Mouse (Mus musculus): ENCODE measurements around the gene Fam189a1.

The Fam189a1 gene

DNA sequence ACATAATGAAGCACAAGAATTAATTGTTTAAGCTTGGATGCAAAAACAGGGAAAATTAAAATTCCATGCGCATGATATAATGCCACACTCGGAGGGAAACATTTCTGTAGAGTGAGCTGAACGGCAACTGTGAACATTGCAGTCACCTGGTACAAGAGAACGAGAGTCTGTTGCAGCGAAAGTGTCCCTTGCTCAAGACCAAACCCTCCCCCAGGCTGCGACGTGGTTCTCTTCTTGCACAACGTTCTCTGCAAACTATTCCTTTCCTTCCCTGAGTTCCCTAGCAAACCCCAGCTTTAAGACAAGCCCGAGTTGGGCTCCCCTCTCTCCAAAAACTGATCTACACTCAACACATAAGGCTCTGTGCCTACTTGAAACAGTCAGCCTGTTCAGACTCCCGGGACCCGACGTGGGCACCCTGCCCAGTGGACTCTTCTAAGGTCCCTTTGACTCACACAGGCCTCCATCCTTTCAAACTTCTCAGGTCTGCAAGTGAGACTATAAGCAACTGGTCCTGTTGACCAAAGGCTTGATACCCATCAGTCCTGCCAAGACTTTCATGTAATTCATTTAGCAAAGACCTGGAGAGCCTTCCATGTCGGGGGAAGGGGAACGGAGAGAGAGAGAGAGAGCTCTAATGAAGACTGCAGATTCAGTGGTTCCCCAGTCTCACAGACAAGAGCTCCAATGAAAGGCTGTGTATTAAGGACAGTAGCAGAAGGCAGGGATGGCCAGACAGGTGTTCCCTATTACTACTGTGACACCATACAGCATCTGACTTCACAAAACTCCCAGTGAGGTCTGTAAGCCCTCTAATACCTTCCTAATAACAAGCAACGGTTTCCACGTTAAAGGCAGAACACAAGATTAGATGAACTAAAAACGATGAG, 51.9 kb downstream of the Fam189a1 start:
- DNase-seq (ENCODE audit: low spot score) = no peak

DNA sequence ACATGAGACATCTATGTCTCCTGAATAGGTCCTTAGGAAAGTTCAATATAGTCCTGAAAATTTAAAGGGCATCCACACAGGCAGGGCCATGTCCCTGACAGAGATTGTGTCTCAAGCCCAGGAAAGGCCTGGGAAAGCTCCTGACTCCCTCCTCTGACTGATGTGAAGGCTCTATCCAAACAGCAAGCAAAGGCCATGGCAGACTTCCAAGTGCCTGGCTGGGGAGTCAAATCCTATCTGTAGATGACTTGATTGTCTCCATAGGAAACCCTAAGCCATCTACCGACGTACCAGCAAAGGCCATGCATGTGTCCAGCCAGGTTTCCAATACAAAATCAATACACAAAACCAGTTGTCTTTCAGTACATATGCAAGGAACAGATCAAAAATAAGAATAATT, 54.7 kb downstream of the Fam189a1 start:
- peak; percentile 10 for DNase-seq (ENCODE audit: low spot score)

- no peak for DNase-seq (ENCODE audit: low spot score)
Measured at GRCm38 (mm10) chr7:65097708-65098107, 58.7 kb downstream of the Fam189a1 start.

DNA sequence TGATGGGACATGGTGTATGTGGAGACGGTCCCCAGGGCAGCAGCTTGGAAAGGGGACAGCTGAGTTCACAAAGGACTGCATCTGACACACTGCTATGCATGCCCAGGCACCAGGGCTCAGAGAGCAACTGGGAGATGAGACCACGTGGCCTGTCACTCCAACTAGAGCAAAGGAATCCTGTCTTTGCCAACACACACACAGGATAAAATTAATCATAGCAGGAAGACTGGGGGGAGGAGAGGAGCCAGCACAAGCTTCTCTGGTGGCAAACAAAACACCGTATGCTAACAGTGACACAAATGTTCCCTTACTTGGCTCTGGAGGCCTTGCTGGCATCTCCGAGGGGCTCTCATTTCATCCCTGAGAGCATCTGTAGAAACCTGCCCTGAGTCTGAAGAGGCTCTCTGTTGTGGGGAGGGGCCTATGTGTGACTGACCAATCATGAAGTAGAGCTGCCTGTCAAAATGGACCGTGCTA, 60.7 kb downstream of the Fam189a1 start:
- no peak for DNase-seq (ENCODE audit: low spot score)

DNA sequence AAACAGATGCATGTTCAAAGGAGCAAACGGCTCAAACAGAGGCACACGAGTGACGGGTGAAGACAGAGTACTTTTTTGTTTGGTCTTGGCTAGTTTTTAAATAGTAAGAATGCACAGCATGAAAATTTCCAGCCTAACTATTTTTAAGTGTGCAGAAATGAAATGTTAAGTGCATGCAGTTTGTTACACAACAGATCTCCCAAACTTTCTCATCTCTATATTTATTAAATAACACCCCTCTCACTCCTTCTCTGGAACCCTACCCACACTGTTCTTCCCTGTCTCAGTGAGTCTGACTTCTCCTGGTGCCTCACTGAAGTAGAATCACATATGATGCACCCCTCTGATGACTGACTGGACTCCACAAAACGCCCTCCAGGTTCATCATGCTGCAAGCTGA, 63.1 kb downstream of the Fam189a1 start:
- no peak for DNase-seq (ENCODE audit: low spot score)

DNA sequence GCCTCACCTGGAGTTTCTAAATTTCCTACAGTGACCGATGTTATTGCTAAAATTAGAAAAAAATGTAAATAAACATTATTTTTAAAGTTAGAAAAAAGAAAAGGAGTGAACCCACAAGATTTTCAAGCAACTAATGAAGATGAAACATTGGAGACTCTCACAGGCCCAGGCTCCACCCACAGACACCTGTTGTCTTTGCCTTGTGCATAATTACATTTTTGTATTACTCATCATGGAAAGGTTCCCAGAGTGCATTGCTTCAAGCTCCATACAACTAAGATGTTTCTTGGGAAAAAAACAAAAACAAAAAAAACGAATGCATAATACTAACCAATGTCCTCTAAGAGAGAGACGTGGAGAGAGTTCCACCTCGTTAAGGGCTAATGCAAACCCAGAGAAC, 64.9 kb downstream of the Fam189a1 start:
- no peak for DNase-seq (ENCODE audit: low spot score)

GRCm38 (mm10) chr7:65085972-65086371, 70.4 kb downstream of the Fam189a1 start:
- DNase-seq (ENCODE audit: low spot score) = no peak

DNA sequence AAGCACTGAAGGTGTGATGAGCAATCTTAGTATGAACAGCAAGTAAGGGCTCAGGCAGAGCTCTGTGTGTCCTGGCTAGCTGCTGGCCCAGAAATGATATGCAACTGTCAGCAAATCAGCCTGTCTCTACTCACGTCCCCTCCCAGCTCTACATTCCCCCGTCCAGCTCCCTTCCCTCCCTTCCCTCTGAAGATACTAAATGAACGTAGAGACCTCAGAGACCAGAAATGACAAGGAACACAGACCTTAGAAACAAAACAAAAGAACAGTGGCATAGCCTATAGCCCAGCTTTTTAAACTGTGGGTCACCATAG, 73.6 kb downstream of the Fam189a1 start:
- DNase-seq (ENCODE audit: low spot score) = no peak

- DNase-seq (ENCODE audit: low spot score) = no peak
Measured at GRCm38 (mm10) chr7:65081979-65082777, 74.2 kb downstream of the Fam189a1 start.

DNA sequence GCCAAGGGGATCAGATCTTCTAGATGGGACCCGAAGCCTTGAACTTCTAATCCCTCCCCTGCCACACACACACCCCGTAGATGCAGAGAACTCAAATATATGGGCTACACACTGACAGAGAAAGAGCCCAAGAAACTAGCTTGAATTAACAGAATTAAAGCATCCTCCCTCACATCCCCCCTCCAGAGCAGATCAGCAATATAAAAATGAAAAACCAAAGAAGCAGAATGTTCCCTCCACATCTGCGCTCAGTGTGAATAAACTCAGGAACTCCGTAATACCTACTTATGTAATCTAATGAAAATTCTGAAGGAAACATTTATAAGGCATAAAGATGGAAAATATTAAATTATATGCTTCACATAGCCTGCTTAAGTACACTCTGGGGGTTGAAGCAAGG, 80.2 kb downstream of the Fam189a1 start:
- DNase-seq (ENCODE audit: low spot score) = no peak

DNA sequence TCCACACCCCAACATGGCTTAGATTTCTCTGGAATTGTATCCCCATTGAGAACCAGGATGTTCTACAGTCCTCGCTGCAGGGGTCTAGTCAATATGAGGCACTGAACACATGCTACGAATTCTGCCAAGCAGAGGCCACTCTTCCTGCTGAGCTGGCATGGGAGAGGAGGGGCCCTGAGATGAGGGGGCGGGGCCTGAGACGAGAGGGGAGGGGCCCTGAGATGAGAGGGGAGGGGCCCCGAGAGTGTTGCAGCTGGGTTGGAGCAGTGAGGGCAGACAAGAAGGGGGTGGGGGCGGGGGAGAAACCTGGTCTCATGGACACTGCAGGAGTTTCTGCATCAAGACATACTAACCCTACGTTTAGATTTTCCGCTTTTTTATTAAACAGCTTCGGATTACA, 82.2 kb downstream of the Fam189a1 start:
- no peak for DNase-seq (ENCODE audit: low spot score)

DNA sequence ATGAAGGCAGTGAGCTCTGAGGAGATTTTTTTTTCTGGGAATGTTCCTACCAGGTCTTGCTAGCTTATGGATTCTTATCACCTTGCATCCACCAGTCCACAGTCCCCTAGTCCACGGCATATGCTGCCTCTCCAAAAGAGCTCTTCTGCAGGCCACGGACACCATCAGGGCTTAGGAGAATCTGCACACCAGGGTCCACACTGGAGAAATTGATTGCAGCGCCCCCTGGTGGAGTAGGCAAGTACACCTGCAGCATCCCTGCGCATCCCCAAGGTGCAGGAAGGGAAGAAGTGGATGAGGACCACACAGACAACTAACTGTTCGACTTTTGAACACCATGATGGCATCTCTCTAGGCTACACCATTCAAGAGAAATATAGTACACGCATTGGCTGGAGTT, 82.8 kb downstream of the Fam189a1 start:
- peak; percentile 57 for DNase-seq (ENCODE audit: low spot score)

- DNase-seq (ENCODE audit: low spot score) = no peak
Measured at GRCm38 (mm10) chr7:65066211-65066610, 90.2 kb downstream of the Fam189a1 start.

DNA sequence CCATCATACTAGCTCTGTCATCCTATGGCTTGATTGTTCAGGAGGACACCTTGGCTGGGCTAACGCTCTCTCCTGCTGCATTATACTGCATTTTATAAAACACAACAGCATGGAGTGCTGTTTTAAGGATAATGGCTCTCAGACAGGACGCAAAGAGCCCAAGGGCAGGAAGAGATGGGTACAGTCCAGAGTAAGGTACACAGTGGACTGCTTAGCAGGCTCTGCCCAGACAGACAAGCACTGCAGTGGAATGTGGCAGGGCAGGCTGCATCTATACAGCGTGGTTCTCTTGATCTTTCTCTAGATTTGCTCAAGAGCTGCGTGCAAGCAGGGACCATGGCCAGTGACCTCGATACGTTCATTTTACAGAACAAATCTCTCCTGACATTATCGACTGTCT, 90.9 kb downstream of the Fam189a1 start:
- no peak for DNase-seq (ENCODE audit: low spot score)

- no peak for DNase-seq (ENCODE audit: low spot score)
Measured at GRCm38 (mm10) chr7:65064638-65065037, 91.7 kb downstream of the Fam189a1 start.

DNA sequence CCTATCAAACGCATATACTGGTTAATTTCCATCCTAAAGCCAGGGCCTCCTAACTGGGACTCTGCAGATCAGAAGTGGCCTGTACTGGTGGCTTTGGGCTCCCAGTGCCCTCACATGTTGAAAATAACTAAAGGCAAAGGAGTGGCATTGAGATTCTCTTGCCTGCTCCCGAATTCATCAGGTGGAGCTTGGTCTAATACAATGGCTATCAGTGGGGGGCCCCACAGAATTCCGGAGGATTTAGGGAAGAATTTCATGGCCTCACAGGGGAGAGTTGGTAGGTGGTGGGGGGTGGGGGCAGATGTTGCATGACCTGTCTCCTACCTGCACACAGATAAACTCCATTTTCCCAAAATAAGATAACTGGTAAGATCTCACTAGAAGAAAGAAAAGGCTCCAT, 92.3 kb downstream of the Fam189a1 start:
- DNase-seq (ENCODE audit: low spot score) = no peak

DNA sequence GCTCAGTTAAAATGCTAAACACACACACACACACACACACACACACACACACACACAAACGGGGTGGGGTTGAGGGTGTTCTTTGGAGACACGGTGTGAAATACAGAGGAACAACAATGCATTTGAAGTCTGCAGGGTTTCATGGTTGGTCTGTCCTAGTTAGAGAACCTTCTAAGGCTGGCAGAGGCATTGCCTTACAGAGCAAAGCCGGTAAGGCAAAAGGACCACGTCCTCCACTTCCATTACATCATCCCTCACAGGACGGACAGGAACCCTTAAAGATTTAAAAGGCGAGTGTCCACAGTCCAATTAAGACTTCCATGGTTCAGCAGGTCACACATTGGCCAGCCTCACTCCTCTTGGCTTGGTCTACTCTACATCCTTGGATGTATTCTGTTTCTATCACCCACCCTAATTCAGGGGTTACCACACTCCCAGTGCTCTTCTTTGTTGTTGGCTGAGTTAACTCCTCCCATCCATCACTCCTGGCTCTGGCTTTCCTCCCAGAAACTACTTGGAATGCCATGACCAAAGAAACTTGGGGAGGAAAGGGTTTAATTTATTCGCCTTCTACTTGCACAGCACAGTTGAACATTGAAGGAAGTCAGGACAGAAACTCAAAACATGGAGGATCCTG, 96.1 kb downstream of the Fam189a1 start:
- DNase-seq (ENCODE audit: low spot score) = no peak

- no peak for DNase-seq (ENCODE audit: low spot score)
Measured at GRCm38 (mm10) chr7:65056864-65057263, 99.5 kb downstream of the Fam189a1 start.

DNA sequence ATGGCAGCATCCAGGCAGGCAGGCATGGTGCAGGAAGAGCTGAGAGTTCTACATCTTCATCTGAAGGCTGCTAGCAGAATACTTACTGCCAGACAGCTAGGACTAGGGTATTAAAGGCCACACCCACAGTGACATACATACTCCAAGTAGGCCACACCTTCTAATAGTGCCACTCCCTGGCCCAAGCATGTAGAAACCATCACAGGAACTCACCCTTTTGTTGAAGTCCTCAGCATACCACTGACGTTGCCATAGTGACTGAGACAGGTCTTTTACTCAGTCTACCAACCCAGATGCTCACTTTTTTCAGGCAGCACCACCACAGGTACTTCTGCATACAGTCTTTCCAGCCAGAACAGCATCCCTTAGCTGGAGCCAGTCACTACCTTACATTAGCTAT, 104.4 kb downstream of the Fam189a1 start:
- no peak for DNase-seq (ENCODE audit: low spot score)

GRCm38 (mm10) chr7:65049236-65049954, 107.0 kb downstream of the Fam189a1 start:
- DNase-seq (ENCODE audit: low spot score) = no peak

DNA sequence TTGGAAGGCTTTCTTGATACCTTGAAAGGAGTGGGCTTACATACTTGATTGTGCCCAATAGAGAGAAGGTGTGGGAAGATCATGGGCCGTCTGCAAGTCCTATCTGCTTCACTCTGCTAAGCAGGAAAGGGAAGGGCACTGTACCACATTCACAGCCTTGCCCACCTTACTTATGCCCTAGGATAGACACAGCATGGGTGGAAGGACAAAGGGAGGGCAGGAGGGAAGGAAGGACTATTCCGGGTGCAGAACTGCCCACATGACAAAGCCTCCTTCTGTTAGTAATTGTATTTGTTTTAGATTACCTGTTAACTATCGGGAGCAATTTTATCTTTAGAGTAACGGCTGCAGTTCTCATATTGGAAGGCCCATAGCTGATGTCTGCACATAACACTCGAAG, 108.7 kb downstream of the Fam189a1 start:
- DNase-seq (ENCODE audit: low spot score) = no peak

DNA sequence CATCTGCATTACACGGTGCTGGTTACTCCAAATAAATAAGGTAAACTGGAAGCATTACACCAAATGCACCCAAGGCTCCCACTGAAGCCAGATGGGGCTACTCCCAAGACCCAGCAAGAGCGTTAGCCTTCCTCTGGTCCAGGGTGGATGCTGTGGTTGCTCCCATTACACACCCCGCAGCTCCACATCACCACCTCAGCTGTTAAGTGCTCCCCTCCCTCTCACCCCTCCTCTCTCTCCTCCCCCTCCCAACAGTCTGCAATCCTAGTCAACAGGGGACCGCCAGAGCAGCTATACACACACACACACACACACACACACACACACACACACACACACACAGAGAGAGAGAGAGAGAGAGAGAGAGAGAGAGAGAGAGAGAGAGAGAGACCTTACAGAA, 109.7 kb downstream of the Fam189a1 start:
- DNase-seq (ENCODE audit: low spot score) = no peak

Data from ovary, postnatal 36 days (tissue).